Mouse (Mus musculus) liver, embryonic 16.5 days (tissue): Measurements from ENCODE around the gene H3f3a. TPM values are rescaled to one million over a fixed set of nuclear protein-coding genes. Genes with fewer than 3 reads are reported as not detected.
A peak's percentile ranks its signal among the peaks of the same experiment; 100 is the strongest.

Experiments used
- ATAC-seq: fragments of 200-750 bp; cut with Nextera tagmentation; 2 replicates; pipeline ENCODE4 v1.8.0; 2017; ENCODE audit warnings: low read depth, mild to moderate bottlenecking, moderate number of reproducible peaks, moderate library complexity
- H3K27ac ChIP-seq: fragments of 300-500 bp; sonication (generic); 2 replicates; pipeline ENCODE4 v1.5.1; 2014; ENCODE audit warnings: mild to moderate bottlenecking, low read length
- H3K27me3 ChIP-seq: fragments of 300-500 bp; sonication (generic); 2 replicates; pipeline ENCODE4 v1.6.1; 2014; ENCODE audit warnings: low read depth, low read length, mixed read lengths; ENCODE audit not compliant: control insufficient read depth, insufficient read depth
- H3K36me3 ChIP-seq: fragments of 300-500 bp; sonication (generic); 2 replicates; pipeline ENCODE4 v1.6.1; 2014; ENCODE audit warnings: mild to moderate bottlenecking; ENCODE audit not compliant: control insufficient read depth, insufficient read depth
- H3K4me1 ChIP-seq: fragments of 300-500 bp; sonication (generic); 2 replicates; pipeline ENCODE4 v1.6.1; 2014; ENCODE audit warnings: low read depth, low read length, mixed read lengths; ENCODE audit not compliant: control insufficient read depth
- H3K4me2 ChIP-seq: fragments of 300-500 bp; sonication (generic); 2 replicates; pipeline ENCODE4 v1.6.1; 2014; ENCODE audit warnings: low read depth, low read length, mixed read lengths
- H3K4me3 ChIP-seq: fragments of 300-500 bp; sonication (generic); 2 replicates; pipeline ENCODE4 v1.5.1; 2014; ENCODE audit warnings: low read depth, mild to moderate bottlenecking, low read length
- H3K9ac ChIP-seq: fragments of 300-500 bp; sonication (generic); 2 replicates; pipeline ENCODE4 v1.6.1; 2014; ENCODE audit warnings: low read depth, low read length
- H3K9me3 ChIP-seq: fragments of 300-500 bp; sonication (generic); replicated peaks from 2 replicates; pipeline ENCODE4 v1.6.1; 2016; ENCODE audit warnings: low read length; ENCODE audit not compliant: control insufficient read depth
- WGBS: fragments of 180-500 bp; shearing (Covaris S2); extraction: QIAGEN DNeasy Blood & Tissue Kit; methylation state at CpG from one replicate; pipeline ENCODE4 v1.1.7; 2014; ENCODE audit not compliant: insufficient replicate concordance; 5-methylcytosine and 5-hydroxymethylcytosine counted together
- polyA plus RNA-seq: library from polyadenylated mRNA; unstranded; fragments of >200 nt; fragmentation: Nextera tagmentation; extraction: Ambion mirVana; gene quantifications from 2 replicates; pipeline ENCODE4 v1.2.1, GENCODE M21; 2015

The H3f3a gene
- polyA plus RNA-seq, 1 experiment from 2014 or later: 2,020 TPM

GRCm38 (mm10) chr1:180780291-180780690 lies 33.5 kb downstream of the H3f3a start:
- WGBS: 75% methylated on average over 8 of the region's 8 CpGs
- no peaks in the 10 kb centered on the region for H3K9me3 ChIP-seq
- no peak overlapping the region for H3K27ac ChIP-seq
- ATAC-seq: no peak
- no peak overlapping the region for H3K4me2 ChIP-seq
- H3K9ac ChIP-seq: no peak overlapping the region
- H3K27me3 ChIP-seq: no peaks in the 10 kb centered on the region
- no peaks in the 10 kb centered on the region for H3K36me3 ChIP-seq
- peaks cover 16% of the 10 kb centered on the region for H3K4me1 ChIP-seq
- no peak overlapping the region for H3K4me3 ChIP-seq

GRCm38 (mm10) chr1:180778941-180779340 lies 34.8 kb downstream of the H3f3a start:
- Histone ChIP-seq H3K4me3 (no peak overlapping the region), H3K36me3 (no peaks in the 10 kb centered on the region), H3K9me3 (peaks cover 4% of the 10 kb centered on the region), H3K4me1 (peaks cover 16% of the 10 kb centered on the region), H3K9ac (no peak overlapping the region), H3K27me3 (no peaks in the 10 kb centered on the region), H3K27ac (no peak overlapping the region), H3K4me2 (peak overlapping the region; percentile 98; the same call in 1 of the 2 replicates)
- 78% methylated on average over 10 of the region's 10 CpGs for WGBS
- ATAC-seq: no peak

GRCm38 (mm10) chr1:180778403-180778754 lies 35.4 kb downstream of the H3f3a start:
- 4% methylated on average over 13 of the region's 13 CpGs for WGBS
- Histone ChIP-seq H3K4me1 (peaks cover 16% of the 10 kb centered on the region), H3K4me3 (peak overlapping the region; percentile 72), H3K27me3 (no peaks in the 10 kb centered on the region), H3K27ac (peak overlapping the region; percentile 90), H3K36me3 (no peaks in the 10 kb centered on the region), H3K9me3 (peaks cover 4% of the 10 kb centered on the region), H3K4me2 (peak overlapping the region; percentile 98), H3K9ac (peak overlapping the region; percentile 76)
- ATAC-seq: no peak

- Histone ChIP-seq H3K27ac (peak overlapping the region; percentile 90), H3K4me2 (peak overlapping the region; percentile 98), H3K9ac (peak overlapping the region; percentile 76), H3K36me3 (no peaks in the 10 kb centered on the region), H3K27me3 (no peaks in the 10 kb centered on the region), H3K4me1 (peaks cover 16% of the 10 kb centered on the region), H3K4me3 (peak overlapping the region; percentile 72), H3K9me3 (peaks cover 4% of the 10 kb centered on the region)
- under 1% methylated on average over 56 of the region's 56 CpGs for WGBS
- peak; percentile 83 for ATAC-seq
These were observed 35.9 kb downstream of the H3f3a start for GRCm38 (mm10) chr1:180777660-180778402.

- Histone ChIP-seq H3K4me3 (peak overlapping the region; percentile 72), H3K9me3 (peaks cover 4% of the 10 kb centered on the region), H3K4me1 (peaks cover 16% of the 10 kb centered on the region), H3K4me2 (peak overlapping the region; percentile 98), H3K9ac (peak overlapping the region; percentile 76), H3K36me3 (no peaks in the 10 kb centered on the region), H3K27ac (peak overlapping the region; percentile 90), H3K27me3 (no peaks in the 10 kb centered on the region)
- 3% methylated on average over 10 of the region's 10 CpGs for WGBS
- ATAC-seq: no peak
These were observed 36.5 kb downstream of the H3f3a start for GRCm38 (mm10) chr1:180777289-180777659.

GRCm38 (mm10) chr1:180776494-180776893 lies 37.2 kb downstream of the H3f3a start:
- no peak overlapping the region for H3K4me2 ChIP-seq
- no peak overlapping the region for H3K4me3 ChIP-seq
- H3K36me3 ChIP-seq: no peaks in the 10 kb centered on the region
- peaks cover 16% of the 10 kb centered on the region for H3K4me1 ChIP-seq
- H3K9me3 ChIP-seq: peaks cover 4% of the 10 kb centered on the region
- H3K27me3 ChIP-seq: no peaks in the 10 kb centered on the region
- no peak for ATAC-seq
- no peak overlapping the region for H3K27ac ChIP-seq
- H3K9ac ChIP-seq: no peak overlapping the region
- 77% methylated on average over 6 of the region's 6 CpGs for WGBS

- H3K9ac ChIP-seq: no peak overlapping the region
- H3K27me3 ChIP-seq: no peaks in the 10 kb centered on the region
- H3K9me3 ChIP-seq: peaks cover 4% of the 10 kb centered on the region
- 67% methylated on average over 6 of the region's 6 CpGs for WGBS
- H3K4me2 ChIP-seq: no peak overlapping the region
- H3K36me3 ChIP-seq: no peaks in the 10 kb centered on the region
- H3K27ac ChIP-seq: no peak overlapping the region
- no peak for ATAC-seq
- H3K4me3 ChIP-seq: no peak overlapping the region
- peaks cover 16% of the 10 kb centered on the region for H3K4me1 ChIP-seq
These were observed 37.8 kb downstream of the H3f3a start for GRCm38 (mm10) chr1:180775849-180776493.

- Histone ChIP-seq H3K4me2 (no peak overlapping the region), H3K9me3 (peaks cover 4% of the 10 kb centered on the region), H3K9ac (no peak overlapping the region), H3K36me3 (no peaks in the 10 kb centered on the region), H3K4me3 (no peak overlapping the region), H3K27ac (no peak overlapping the region), H3K4me1 (peaks cover 16% of the 10 kb centered on the region), H3K27me3 (no peaks in the 10 kb centered on the region)
- WGBS: 80% methylated on average over 10 of the region's 10 CpGs
- no peak for ATAC-seq
These were observed 38.4 kb downstream of the H3f3a start for GRCm38 (mm10) chr1:180775317-180775716.

GRCm38 (mm10) chr1:180774664-180775063 lies 39.1 kb downstream of the H3f3a start:
- Histone ChIP-seq H3K9ac (no peak overlapping the region), H3K4me3 (no peak overlapping the region), H3K27ac (no peak overlapping the region), H3K4me1 (peaks cover 16% of the 10 kb centered on the region), H3K27me3 (no peaks in the 10 kb centered on the region), H3K9me3 (peaks cover 4% of the 10 kb centered on the region), H3K36me3 (no peaks in the 10 kb centered on the region), H3K4me2 (no peak overlapping the region)
- WGBS: 54% methylated on average over 3 of the region's 3 CpGs
- ATAC-seq: no peak
